Mouse (Mus musculus) heart, postnatal 25 days (tissue): ENCODE measurements around the gene Klc4. TPM values are rescaled to one million over a fixed set of nuclear protein-coding genes. Genes with fewer than 3 reads are reported as not detected.

ENCODE experiments used
- DNase-seq: peaks from one replicate; pipeline ENCODE4 v3.0.0; 2022; ENCODE audit warnings: low spot score
- intact Hi-C: fragments of 180-260 bp; cut with DNase I; formaldehyde crosslinking; loops from one replicate; pipeline ENCODE4 v1.15.1; 2025
- total RNA-seq, 2 experiments: library from RNA; stranded (reverse); gene quantifications; 2 replicates each; pipeline ENCODE4 v1.2.3; 2021

Klc4 gene
- total RNA-seq, 2 experiments from 2014 or later = 26.3 to 27.1 TPM

DNA sequence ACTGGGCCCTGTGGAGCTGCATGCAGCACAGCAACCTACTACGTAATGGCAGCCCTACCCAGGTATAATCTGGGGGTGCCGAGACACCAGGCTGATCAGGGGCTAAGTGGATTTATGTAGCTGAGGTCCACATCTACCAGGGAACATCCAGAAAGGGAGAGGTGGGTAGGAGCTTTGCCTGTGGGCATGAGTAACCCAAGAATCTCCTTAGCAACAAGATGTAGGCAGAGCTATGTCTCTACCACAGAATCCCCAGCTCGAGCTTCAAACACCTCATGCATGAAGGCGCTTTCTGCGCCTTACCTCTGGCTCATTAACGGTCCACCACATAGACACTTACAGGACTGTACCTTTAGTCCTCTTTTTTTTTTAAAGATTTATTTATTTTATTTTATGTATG, 50.5 kb downstream of the Klc4 start:
- DNase-seq = no peak
- intact Hi-C loops = no loop called here

- DNase-seq = no peak
- intact Hi-C loops = no loop called here
These were observed 51.2 kb downstream of the Klc4 start for GRCm38 (mm10) chr17:46594606-46595005.

DNA sequence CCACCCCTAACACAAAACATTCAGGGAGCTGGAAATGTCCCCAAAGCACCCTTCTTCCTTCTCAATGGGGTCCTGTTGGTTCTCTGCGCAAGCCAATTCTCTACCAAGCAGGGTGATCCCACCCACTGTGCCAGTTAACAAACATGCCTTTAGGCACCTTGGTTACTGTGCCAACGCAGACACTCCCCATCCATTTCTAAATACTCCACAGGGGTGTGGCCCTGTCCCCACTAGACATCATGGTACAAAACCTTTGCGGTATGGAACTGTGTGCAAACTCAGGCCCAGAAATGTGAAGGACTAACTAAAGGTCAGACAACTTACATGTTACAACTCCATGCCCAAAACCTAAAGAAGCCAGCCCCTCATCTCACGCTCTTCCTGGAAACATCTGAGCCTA, 52.7 kb downstream of the Klc4 start:
- intact Hi-C loops = no loop called here
- DNase-seq = no peak

DNA sequence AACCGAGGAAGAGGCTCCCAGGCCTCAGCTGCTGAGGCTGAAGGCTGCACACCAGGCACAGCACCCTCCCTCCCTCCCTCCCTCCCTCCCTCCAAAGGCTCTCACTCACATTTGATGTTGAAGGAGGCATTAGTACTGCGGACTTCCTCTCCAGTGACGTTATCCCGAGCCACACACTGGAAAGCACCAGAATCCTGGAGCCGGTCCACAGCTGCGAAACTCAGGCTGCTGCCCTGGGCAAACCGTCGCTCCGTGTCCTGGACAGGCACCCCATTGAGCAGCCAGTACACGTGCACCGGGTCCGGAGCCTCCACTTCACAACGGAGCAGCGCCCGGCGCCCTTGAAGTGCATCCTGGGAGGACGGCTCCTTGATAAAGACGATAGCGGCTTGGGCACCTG, 54.4 kb downstream of the Klc4 start:
- intact Hi-C loops = no loop called here
- no peak for DNase-seq

- intact Hi-C loops = no loop called here
- no peak for DNase-seq
These were observed 55.4 kb downstream of the Klc4 start for GRCm38 (mm10) chr17:46590439-46590838.

DNA sequence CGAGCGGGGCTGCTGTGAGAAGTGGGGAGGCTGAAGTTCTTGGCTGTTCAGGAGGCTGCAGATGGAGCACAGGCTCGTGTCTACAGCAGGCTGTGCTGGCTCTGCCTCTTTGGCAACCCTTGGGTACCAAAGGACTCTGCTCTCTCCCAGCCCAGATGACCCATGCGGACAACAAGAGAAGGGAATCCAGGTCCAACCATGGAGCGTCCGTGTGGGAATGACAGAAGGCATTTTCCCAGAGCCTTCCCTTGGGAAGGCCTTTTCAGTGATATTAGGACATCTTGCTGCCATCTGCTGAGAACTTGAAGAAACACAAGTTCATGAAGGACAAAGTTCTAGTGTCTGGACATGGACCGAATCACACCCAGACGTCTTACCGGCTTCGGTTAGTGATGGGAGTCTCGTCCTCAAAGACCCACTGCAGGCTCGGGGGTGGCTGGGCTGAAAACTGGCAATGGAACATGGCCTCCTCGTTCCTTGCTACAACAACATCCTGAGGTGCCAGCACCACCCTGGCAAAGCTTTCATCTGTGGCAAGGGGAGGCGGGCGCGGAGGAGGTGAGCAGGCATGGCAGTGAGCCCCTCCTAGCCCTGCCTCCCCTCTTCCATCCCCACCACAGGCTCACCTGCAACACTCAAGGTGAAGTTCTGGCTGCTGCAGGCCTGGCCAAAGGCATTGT, 56.0 kb downstream of the Klc4 start:
- intact Hi-C loops = loop anchor here (1.0 kb wide), 1 partner anchor 64 kb away; no protein-coding TSS in a partner anchor
- DNase-seq = no peak

DNA sequence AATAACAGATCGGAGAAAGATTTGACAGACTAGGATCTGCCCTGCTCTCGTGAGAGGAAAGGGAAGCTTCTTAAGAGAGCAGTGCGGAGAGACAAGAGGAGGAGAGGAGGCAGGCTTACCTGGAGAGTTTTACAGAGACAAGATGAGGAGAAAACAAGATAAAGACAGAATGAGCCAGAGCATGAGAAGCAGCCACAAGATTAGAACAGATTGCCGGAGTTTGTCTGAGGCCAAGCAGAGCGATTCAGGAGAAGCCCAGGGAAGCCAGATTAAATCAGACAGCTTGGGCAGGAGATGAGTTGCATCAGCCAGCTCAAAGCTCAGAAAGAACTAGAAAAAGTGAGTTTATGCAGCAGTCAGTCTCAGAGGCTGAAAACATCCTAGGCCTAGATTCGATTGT, 56.9 kb downstream of the Klc4 start:
- no peak for DNase-seq
- intact Hi-C loops = loop anchor here (1.0 kb wide), 1 partner anchor 64 kb away; no protein-coding TSS in a partner anchor

DNA sequence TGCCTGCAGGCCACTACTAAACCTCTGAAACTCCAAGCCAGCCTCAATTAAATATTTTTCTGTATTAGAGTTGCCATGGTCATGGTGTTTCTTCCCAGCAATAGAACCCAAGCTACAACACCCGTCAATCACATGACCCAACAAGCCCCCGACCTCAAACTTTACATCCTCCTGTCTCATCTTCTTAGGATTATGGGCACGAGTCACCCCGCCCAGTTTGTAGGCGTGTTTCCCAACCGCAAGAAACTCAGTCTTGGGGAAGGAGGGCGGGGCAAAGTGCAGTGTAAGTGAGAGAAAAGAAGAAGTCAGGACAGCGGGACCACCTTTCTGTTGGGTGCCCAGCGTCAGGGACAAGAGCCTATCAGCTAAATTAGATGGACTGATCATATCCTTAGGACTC, 57.6 kb downstream of the Klc4 start:
- intact Hi-C loops = no loop called here

DNA sequence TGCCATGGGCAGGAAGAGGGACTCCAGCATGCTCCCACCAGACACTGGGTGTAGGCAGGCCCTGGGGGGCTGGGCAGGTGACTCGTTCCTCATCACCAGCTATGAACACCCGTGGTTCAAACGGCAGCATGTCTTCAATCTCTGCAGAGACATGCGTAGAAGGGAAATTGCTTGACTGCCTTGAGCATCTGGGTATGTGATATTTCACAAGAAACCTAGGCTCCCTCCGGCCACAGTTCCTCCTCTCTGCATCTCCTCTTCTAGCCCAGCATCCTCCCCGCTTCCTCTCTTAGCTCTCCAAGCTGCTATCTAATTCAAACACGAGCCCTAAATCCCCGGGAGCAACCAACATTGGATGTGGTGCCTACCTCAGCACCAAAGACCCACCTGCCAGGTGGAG, 59.5 kb downstream of the Klc4 start:
- no peak for DNase-seq
- intact Hi-C loops = no loop called here

More for the DNA sequence above, 57.6 kb downstream of the Klc4 start:
- DNase-seq = no peak

Other genes starting within 250 kb of the Klc4 start
- under 1 TPM in 1 of 2 experiments, not detected in 1; 0.62 TPM for gene Crip3, start 217.1 kb downstream of the Klc4 start, total RNA-seq
- not detected for gene Slc22a7, start 207.6 kb downstream of the Klc4 start, total RNA-seq
- gene Ttbk1, start 158.3 kb downstream of the Klc4 start, total RNA-seq = under 1 TPM; 0.20 to 0.34 TPM
- 1 to 10 TPM; 1.1 to 2.4 TPM for gene Dnph1, start 149.3 kb downstream of the Klc4 start, total RNA-seq
- 10 to 100 TPM; 19.4 to 19.5 TPM for gene Cul9, start 99.6 kb downstream of the Klc4 start, total RNA-seq
- 10 to 100 TPM; 98.7 to 99.3 TPM for gene Srf, start 89.8 kb downstream of the Klc4 start, total RNA-seq
- gene Ptk7, start 16.5 kb downstream of the Klc4 start, total RNA-seq = 1 to 10 TPM; 3.3 to 4.1 TPM
- gene Mrpl2, start 207 bp upstream of the Klc4 start, total RNA-seq = 100 to 1,000 TPM; 125 to 132 TPM
- 10 to 100 TPM; 21.3 to 23.0 TPM for gene Cul7, start 4.3 kb upstream of the Klc4 start, total RNA-seq
- 10 to 100 TPM in 1 of 2 experiments, 1 to 10 TPM in 1; 9.9 to 10.8 TPM for gene Rrp36, start 28.3 kb upstream of the Klc4 start, total RNA-seq
- 10 to 100 TPM; 48.6 to 53.8 TPM for gene Mea1, start 32.8 kb upstream of the Klc4 start, total RNA-seq
- gene Klhdc3, start 34.9 kb upstream of the Klc4 start, total RNA-seq = 100 to 1,000 TPM in 1 of 2 experiments, 10 to 100 TPM in 1; 95.5 to 107 TPM
- 10 to 100 TPM; 33.2 to 34.9 TPM for gene Ppp2r5d, start 59.1 kb upstream of the Klc4 start, total RNA-seq
- 10 to 100 TPM; 29.9 to 32.2 TPM for gene Pex6, start 65.4 kb upstream of the Klc4 start, total RNA-seq
- gene Gnmt, start 83.1 kb upstream of the Klc4 start, total RNA-seq = 1 to 10 TPM in 1 of 2 experiments, under 1 TPM in 1; 0.92 to 2.3 TPM
- 10 to 100 TPM; 18.8 to 20.1 TPM for gene Cnpy3, start 106.2 kb upstream of the Klc4 start, total RNA-seq
- not detected for gene Ptcra, start 117.7 kb upstream of the Klc4 start, total RNA-seq
- gene 2310039H08Rik, start 126.6 kb upstream of the Klc4 start, total RNA-seq = 10 to 100 TPM; 26.1 to 28.2 TPM
- 10 to 100 TPM; 56.0 to 58.6 TPM for gene Rpl7l1, start 136.7 kb upstream of the Klc4 start, total RNA-seq
- gene Bicral, start 212.5 kb upstream of the Klc4 start, total RNA-seq = 10 to 100 TPM; 15.0 to 16.7 TPM
- gene Tbcc, start 244.7 kb upstream of the Klc4 start, total RNA-seq = 10 to 100 TPM; 15.5 to 17.7 TPM